Mouse (Mus musculus) kidney, embryonic 16.5 days (tissue): Measurements from ENCODE around the gene Bhlhe40. TPM values are rescaled to one million over a fixed set of nuclear protein-coding genes. Genes with fewer than 3 reads are reported as not detected.

ENCODE experiments used
- ATAC-seq: fragments of 200-750 bp; cut with Nextera tagmentation; 2 replicates; pipeline ENCODE4 v1.8.0; 2017; ENCODE audit warnings: moderate TSS enrichment; ENCODE audit not compliant: low FRiP score, low TSS enrichment
- H3K27ac ChIP-seq: fragments of 300-500 bp; sonication (generic); 2 replicates; pipeline ENCODE4 v1.5.1; 2014; ENCODE audit warnings: low read length
- H3K27me3 ChIP-seq: fragments of 300-500 bp; sonication (generic); 2 replicates; pipeline ENCODE4 v1.6.1; 2014; ENCODE audit warnings: low read length, control low read depth, mixed read lengths; ENCODE audit not compliant: insufficient read depth
- H3K36me3 ChIP-seq: fragments of 300-500 bp; sonication (generic); 2 replicates; pipeline ENCODE4 v1.6.1; 2014; ENCODE audit warnings: low read length, control low read depth, mixed read lengths; ENCODE audit not compliant: insufficient read depth
- H3K4me1 ChIP-seq: fragments of 300-500 bp; sonication (generic); 2 replicates; pipeline ENCODE4 v1.6.1; 2014; ENCODE audit warnings: low read length, control low read depth, mixed read lengths; ENCODE audit not compliant: insufficient read depth
- H3K4me2 ChIP-seq: fragments of 300-500 bp; sonication (generic); replicated peaks from 2 replicates; pipeline ENCODE4 v1.6.1; 2014; ENCODE audit warnings: low read depth, low read length
- H3K4me3 ChIP-seq: fragments of 300-500 bp; sonication (generic); 2 replicates; pipeline ENCODE4 v1.5.1; 2014; ENCODE audit warnings: mild to moderate bottlenecking, low read length
- H3K9ac ChIP-seq: fragments of 300-500 bp; sonication (generic); replicated peaks from 2 replicates; pipeline ENCODE4 v1.6.1; 2014; ENCODE audit warnings: low read length
- H3K9me3 ChIP-seq: fragments of 300-500 bp; sonication (generic); 2 replicates; pipeline ENCODE4 v1.6.1; 2016; ENCODE audit warnings: low read length, control low read depth
- WGBS: fragments of 180-500 bp; shearing (Covaris S2); extraction: QIAGEN DNeasy Blood & Tissue Kit; methylation state at CpG from one replicate; pipeline ENCODE4 v1.1.7; 2014; 5-methylcytosine and 5-hydroxymethylcytosine counted together
- polyA plus RNA-seq: library from polyadenylated mRNA; unstranded; fragments of >200 nt; fragmentation: Nextera tagmentation; extraction: Ambion mirVana; gene quantifications from 2 replicates; pipeline ENCODE4 v1.2.1, GENCODE M21; 2015

Gene Bhlhe40
- polyA plus RNA-seq, 1 experiment from 2014 or later, result 18.5 TPM

DNA sequence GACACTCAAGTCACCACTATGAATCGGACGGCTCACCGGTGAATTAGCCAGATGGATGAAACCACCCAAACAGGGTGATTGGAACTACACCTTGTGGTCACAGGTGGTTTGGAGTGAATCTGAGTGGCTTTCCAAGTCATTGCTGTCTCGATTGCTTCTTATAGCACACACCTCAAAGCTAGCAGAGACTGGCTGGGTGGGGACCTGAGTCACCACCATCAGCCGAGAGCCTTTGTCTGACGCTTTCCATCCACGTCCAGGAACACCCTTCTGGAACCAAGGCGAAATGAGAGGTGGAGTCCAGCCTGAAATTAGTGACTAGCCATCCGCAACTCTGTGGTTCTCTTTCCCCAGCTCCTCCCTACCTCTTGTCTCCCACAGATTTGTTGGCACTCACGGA, 36.9 kb downstream of the Bhlhe40 start:
- H3K36me3 ChIP-seq, result no peaks in the 10 kb centered on the region
- no peaks in the 10 kb centered on the region for H3K9me3 ChIP-seq
- WGBS, result 90% methylated on average over 10 of the region's 10 CpGs
- H3K27ac ChIP-seq, result no peak overlapping the region
- H3K4me2 ChIP-seq, result no peak overlapping the region
- no peak for ATAC-seq
- H3K4me3 ChIP-seq, result no peak overlapping the region
- peaks cover 8% of the 10 kb centered on the region; the same call in 1 of the 2 replicates for H3K4me1 ChIP-seq
- no peaks in the 10 kb centered on the region for H3K27me3 ChIP-seq
- no peak overlapping the region for H3K9ac ChIP-seq

- Histone ChIP-seq H3K27ac (no peak overlapping the region), H3K9ac (no peak overlapping the region), H3K36me3 (no peaks in the 10 kb centered on the region), H3K4me1 (peaks cover 8% of the 10 kb centered on the region; the same call in 1 of the 2 replicates), H3K4me2 (no peak overlapping the region), H3K9me3 (no peaks in the 10 kb centered on the region), H3K4me3 (no peak overlapping the region), H3K27me3 (no peaks in the 10 kb centered on the region)
- no peak for ATAC-seq
- 85% methylated on average over 4 of the region's 4 CpGs for WGBS
These were observed 38.0 kb downstream of the Bhlhe40 start for GRCm38 (mm10) chr6:108698343-108698870.

DNA sequence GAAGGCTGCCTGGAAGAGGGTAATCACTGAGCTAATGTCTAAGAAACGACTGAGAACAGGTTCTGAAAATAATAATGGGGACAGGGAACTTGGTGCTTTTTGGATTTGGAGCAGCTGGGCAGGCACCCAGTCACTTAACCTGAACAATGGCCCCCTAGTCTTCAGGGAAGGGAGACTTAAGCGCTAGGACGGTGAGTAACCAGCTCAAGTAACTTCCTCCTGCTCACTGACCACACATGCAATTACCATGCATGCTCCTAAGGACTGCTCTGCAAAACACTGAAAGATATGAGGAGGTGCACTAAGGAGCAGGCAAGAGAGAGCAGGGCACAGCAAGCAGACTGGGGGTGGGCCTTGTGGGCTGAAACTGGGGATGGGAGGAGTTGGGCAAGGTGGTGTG, 39.2 kb downstream of the Bhlhe40 start:
- Histone ChIP-seq H3K27ac (no peak overlapping the region), H3K4me2 (no peak overlapping the region), H3K4me3 (no peak overlapping the region), H3K36me3 (no peaks in the 10 kb centered on the region), H3K27me3 (no peaks in the 10 kb centered on the region), H3K9me3 (no peaks in the 10 kb centered on the region), H3K4me1 (peaks cover 8% of the 10 kb centered on the region; the same call in 1 of the 2 replicates), H3K9ac (no peak overlapping the region)
- WGBS, result 77% methylated on average over 3 of the region's 3 CpGs
- no peak for ATAC-seq

DNA sequence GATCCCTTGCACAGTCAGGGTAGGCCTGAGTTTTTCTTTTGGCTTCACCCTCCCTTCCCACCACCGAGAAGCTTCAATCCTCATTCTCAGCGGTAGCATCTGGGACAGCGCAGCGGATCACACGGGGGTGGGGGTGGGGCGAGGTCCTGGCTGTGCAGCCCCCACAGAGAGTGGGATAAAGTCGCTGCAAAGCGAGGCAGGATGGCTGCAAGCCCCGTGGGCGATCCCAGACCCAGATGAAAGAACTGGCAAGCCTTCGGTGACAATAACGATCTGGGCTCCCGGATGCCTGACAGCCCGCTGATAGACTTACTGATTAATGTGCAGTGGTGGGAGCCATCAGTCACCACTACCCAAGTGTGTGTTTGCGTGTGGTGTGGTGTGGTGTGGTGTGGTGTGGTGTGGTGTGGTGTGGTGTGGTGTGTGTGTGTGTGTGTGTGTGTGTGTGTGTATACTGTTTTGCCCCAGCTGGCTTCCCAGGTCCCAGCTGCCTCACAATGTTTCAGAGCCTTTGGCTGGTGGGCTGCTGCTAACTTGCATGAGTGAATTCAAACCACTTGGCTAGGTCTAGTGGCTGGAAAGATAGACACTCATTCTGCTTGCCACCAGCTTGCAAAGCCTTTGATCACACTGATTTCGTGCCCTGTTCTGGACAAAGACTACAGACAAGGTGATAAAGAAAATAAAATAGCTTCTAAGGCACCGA, 40.4 kb downstream of the Bhlhe40 start:
- peak overlapping the region; percentile 45 for H3K4me2 ChIP-seq
- H3K9ac ChIP-seq, result peak overlapping the region; percentile 55
- H3K27ac ChIP-seq, result no peak overlapping the region
- H3K9me3 ChIP-seq, result no peaks in the 10 kb centered on the region
- no peaks in the 10 kb centered on the region for H3K27me3 ChIP-seq
- WGBS, result 18% methylated on average over 17 of the region's 17 CpGs
- H3K4me3 ChIP-seq, result peak overlapping the region; percentile 10; the same call in 1 of the 2 replicates
- H3K4me1 ChIP-seq, result peaks cover 8% of the 10 kb centered on the region; the same call in 1 of the 2 replicates
- H3K36me3 ChIP-seq, result no peaks in the 10 kb centered on the region
- ATAC-seq, result peak; percentile 28; the same call in 1 of the 2 replicates

DNA sequence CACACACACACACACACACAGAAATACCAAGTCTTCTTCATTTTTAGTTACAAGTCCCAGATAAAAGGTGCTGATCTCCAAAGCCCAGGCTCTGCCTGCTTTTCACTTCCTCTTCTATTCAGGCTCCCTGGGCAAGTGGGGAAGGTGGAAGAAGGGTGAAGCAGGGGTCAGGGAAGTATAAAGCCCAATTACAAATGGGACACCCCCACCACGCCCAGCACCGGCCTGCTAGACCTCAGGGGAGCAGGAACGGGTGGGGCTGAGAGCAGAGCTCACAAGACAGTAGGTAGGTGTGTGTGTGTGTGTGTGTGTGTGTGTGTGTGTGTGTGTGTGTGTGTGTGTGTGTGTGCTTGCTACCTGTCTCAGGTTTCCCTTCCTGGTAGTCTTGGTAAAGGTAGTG, 42.2 kb downstream of the Bhlhe40 start:
- WGBS, result 61% methylated on average over 3 of the region's 3 CpGs
- Histone ChIP-seq H3K27ac (no peak overlapping the region), H3K27me3 (no peaks in the 10 kb centered on the region), H3K4me2 (no peak overlapping the region), H3K36me3 (no peaks in the 10 kb centered on the region), H3K4me1 (peaks cover 8% of the 10 kb centered on the region; the same call in 1 of the 2 replicates), H3K4me3 (no peak overlapping the region), H3K9ac (no peak overlapping the region), H3K9me3 (no peaks in the 10 kb centered on the region)
- ATAC-seq, result no peak

- H3K4me3 ChIP-seq, result no peak overlapping the region
- no peaks in the 10 kb centered on the region for H3K9me3 ChIP-seq
These were observed 42.7 kb downstream of the Bhlhe40 start for GRCm38 (mm10) chr6:108703085-108703484.

DNA sequence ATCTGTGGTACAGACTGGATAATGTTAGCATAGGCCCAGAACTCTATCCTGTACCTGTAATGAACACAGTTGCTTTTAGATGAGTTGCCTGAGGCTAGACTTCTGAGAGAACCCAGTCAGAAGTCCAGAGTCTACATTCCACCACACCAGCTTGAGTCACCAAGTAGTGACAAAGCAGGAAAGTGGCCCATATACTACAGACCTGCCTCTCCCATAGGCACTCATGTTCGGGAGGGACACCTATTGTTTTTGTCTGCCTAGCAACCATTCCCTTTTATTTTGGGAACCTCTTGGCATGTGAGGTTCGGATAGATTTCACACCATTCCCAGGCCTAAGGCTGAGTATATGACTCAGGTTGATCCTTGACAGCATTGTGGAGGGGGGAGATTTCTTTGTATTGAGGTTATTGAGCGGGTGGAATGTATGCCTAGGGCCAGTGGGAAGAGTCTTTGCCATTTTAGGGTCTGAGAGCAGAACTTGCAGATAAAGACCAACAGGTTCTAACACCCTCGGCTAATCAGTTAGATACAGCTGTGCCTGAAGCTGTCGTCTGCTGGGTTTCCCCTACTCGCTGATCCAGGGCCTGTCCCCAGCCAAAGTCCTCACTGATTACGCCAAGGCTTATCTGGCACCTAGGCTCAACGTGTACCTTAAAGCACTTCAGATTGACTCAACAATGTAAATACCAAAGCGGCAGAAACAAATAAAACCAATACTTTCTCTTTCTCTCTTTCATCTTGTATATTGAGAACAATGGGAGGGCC, 44.1 kb downstream of the Bhlhe40 start:
- no peak overlapping the region for H3K4me3 ChIP-seq
- H3K4me1 ChIP-seq, result peaks cover 14% of the 10 kb centered on the region
- no peak for ATAC-seq
- WGBS, result 78% methylated on average over 9 of the region's 9 CpGs
- no peak overlapping the region for H3K4me2 ChIP-seq
- no peaks in the 10 kb centered on the region for H3K27me3 ChIP-seq
- no peak overlapping the region for H3K27ac ChIP-seq
- no peaks in the 10 kb centered on the region for H3K36me3 ChIP-seq
- H3K9ac ChIP-seq, result no peak overlapping the region
- H3K9me3 ChIP-seq, result no peaks in the 10 kb centered on the region

More at GRCm38 (mm10) chr6:108703085-108703484, 42.7 kb downstream of the Bhlhe40 start:
- 88% methylated on average over 1 of the region's 1 CpGs for whole genome bisulfite sequencing
- no peak overlapping the region for H3K27ac ChIP-seq
- no peaks in the 10 kb centered on the region for H3K36me3 ChIP-seq
- no peak overlapping the region for H3K4me2 ChIP-seq
- no peaks in the 10 kb centered on the region for H3K27me3 ChIP-seq
- H3K9ac ChIP-seq, result no peak overlapping the region
- peaks cover 8% of the 10 kb centered on the region; the same call in 1 of the 2 replicates for H3K4me1 ChIP-seq
- no peak for ATAC-seq

GRCm38 (mm10) chr6:108705957-108706356, 45.5 kb downstream of the Bhlhe40 start:
- Histone ChIP-seq H3K4me3 (no peak overlapping the region), H3K4me1 (peaks cover 10% of the 10 kb centered on the region), H3K27me3 (no peaks in the 10 kb centered on the region), H3K9ac (no peak overlapping the region), H3K4me2 (no peak overlapping the region), H3K27ac (no peak overlapping the region), H3K36me3 (no peaks in the 10 kb centered on the region), H3K9me3 (no peaks in the 10 kb centered on the region)
- ATAC-seq, result no peak
- 65% methylated on average over 6 of the region's 6 CpGs for WGBS

GRCm38 (mm10) chr6:108706994-108707645, 46.7 kb downstream of the Bhlhe40 start:
- Histone ChIP-seq H3K36me3 (no peaks in the 10 kb centered on the region), H3K27ac (no peak overlapping the region), H3K9ac (no peak overlapping the region), H3K4me2 (no peak overlapping the region), H3K4me3 (no peak overlapping the region), H3K4me1 (peaks cover 10% of the 10 kb centered on the region), H3K9me3 (no peaks in the 10 kb centered on the region), H3K27me3 (no peaks in the 10 kb centered on the region)
- no peak for ATAC-seq
- WGBS, result 91% methylated on average over 8 of the region's 8 CpGs
